Mouse (Mus musculus): ENCODE data around the gene Eif5. TPM values are rescaled to one million over a fixed set of nuclear protein-coding genes. Genes with fewer than 3 reads are reported as not detected.
"Not testable (repeated sequence)": the region's sequence is repeated elsewhere in the genome, so short reads cannot be mapped to it uniquely, and the experiment has no call there.

Eif5 gene
- polyA plus RNA-seq, 1 experiment: 283 TPM

GRCm38 (mm10) chr12:111503571-111503970, 34.2 kb upstream of the Eif5 start:
- no peaks in the 10 kb centered on the region for H3K27me3 ChIP-seq (ENCODE audit: control insufficient read depth, insufficient read depth, low read length)
- H3K4me3 ChIP-seq (ENCODE audit: control insufficient read depth, low read depth, low read length): no peak overlapping the region
- no peaks in the 10 kb centered on the region for H3K36me3 ChIP-seq (ENCODE audit: control insufficient read depth, insufficient read depth, low read length)
- peaks cover 7% of the 10 kb centered on the region for H3K4me1 ChIP-seq (ENCODE audit: control insufficient read depth, insufficient read depth, low read length)
- H3K27ac ChIP-seq (ENCODE audit: control insufficient read depth, insufficient read depth, low read depth, low read length): no peak overlapping the region
- TF ChIP-seq POLR2A (IDR thresholded peaks at IDR 0.05; ENCODE audit: control insufficient read depth, low read depth, low read length): no peak
- no peak for TF ChIP-seq CTCF (IDR thresholded peaks at IDR 0.05; ENCODE audit: control insufficient read depth, insufficient read depth, insufficient replicate concordance, low read depth, low read length)

GRCm38 (mm10) chr12:111504904-111505303, 32.9 kb upstream of the Eif5 start:
- no peak overlapping the region for H3K27ac ChIP-seq (ENCODE audit: control insufficient read depth, insufficient read depth, low read depth, low read length)
- H3K27me3 ChIP-seq (ENCODE audit: control insufficient read depth, insufficient read depth, low read length): no peaks in the 10 kb centered on the region
- peaks cover 7% of the 10 kb centered on the region for H3K4me1 ChIP-seq (ENCODE audit: control insufficient read depth, insufficient read depth, low read length)
- H3K4me3 ChIP-seq (ENCODE audit: control insufficient read depth, low read depth, low read length): no peak overlapping the region; the same call in 1 of the 2 replicates
- no peaks in the 10 kb centered on the region for H3K36me3 ChIP-seq (ENCODE audit: control insufficient read depth, insufficient read depth, low read length)
- TF ChIP-seq CTCF (IDR thresholded peaks at IDR 0.05; ENCODE audit: control insufficient read depth, insufficient read depth, insufficient replicate concordance, low read depth, low read length): peak; percentile 85; the same call in 1 of the 2 replicates
- no peak for TF ChIP-seq POLR2A (IDR thresholded peaks at IDR 0.05; ENCODE audit: control insufficient read depth, low read depth, low read length)

- no peaks in the 10 kb centered on the region for H3K36me3 ChIP-seq (ENCODE audit: control insufficient read depth, insufficient read depth, low read length)
- H3K27ac ChIP-seq (ENCODE audit: control insufficient read depth, insufficient read depth, low read depth, low read length): no peak overlapping the region
- no peaks in the 10 kb centered on the region; the same call in 1 of the 2 replicates for H3K4me1 ChIP-seq (ENCODE audit: control insufficient read depth, insufficient read depth, low read length)
- no peak overlapping the region for H3K4me3 ChIP-seq (ENCODE audit: control insufficient read depth, low read depth, low read length)
- TF ChIP-seq CTCF (IDR thresholded peaks at IDR 0.05; ENCODE audit: control insufficient read depth, insufficient read depth, insufficient replicate concordance, low read depth, low read length) (no peak), POLR2A (IDR thresholded peaks at IDR 0.05; ENCODE audit: control insufficient read depth, low read depth, low read length) (no peak)
- no peaks in the 10 kb centered on the region for H3K27me3 ChIP-seq (ENCODE audit: control insufficient read depth, insufficient read depth, low read length)
These were observed 30.8 kb upstream of the Eif5 start for GRCm38 (mm10) chr12:111507001-111507400.

DNA sequence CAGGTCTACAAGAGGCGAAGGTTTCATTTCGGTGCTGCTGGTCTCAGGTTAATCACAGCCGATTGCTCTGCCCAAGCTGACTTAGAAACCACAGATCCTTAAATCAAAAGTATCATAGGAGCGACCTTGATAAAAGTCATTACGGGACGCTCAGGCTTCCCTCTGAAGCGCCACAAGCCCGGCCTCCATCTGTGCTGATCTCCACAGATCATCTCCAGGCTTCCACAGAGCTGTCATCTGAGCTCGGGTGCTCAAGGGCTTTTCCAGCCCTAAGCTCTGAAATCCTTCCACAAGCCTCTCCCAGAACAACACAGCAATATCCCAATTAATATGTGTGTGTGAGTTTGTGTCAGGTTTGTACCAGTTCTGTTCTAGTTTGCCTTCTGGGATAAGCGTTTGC, 29.9 kb upstream of the Eif5 start:
- no peaks in the 10 kb centered on the region for H3K36me3 ChIP-seq (ENCODE audit: control insufficient read depth, insufficient read depth, low read length)
- no peak overlapping the region for H3K4me3 ChIP-seq (ENCODE audit: control insufficient read depth, low read depth, low read length)
- no peak for TF ChIP-seq POLR2A (IDR thresholded peaks at IDR 0.05; ENCODE audit: control insufficient read depth, low read depth, low read length)
- no peak for TF ChIP-seq CTCF (IDR thresholded peaks at IDR 0.05; ENCODE audit: control insufficient read depth, insufficient read depth, insufficient replicate concordance, low read depth, low read length)
- H3K27ac ChIP-seq (ENCODE audit: control insufficient read depth, insufficient read depth, low read depth, low read length): no peak overlapping the region
- no peaks in the 10 kb centered on the region; the same call in 1 of the 2 replicates for H3K4me1 ChIP-seq (ENCODE audit: control insufficient read depth, insufficient read depth, low read length)
- H3K27me3 ChIP-seq (ENCODE audit: control insufficient read depth, insufficient read depth, low read length): no peaks in the 10 kb centered on the region

DNA sequence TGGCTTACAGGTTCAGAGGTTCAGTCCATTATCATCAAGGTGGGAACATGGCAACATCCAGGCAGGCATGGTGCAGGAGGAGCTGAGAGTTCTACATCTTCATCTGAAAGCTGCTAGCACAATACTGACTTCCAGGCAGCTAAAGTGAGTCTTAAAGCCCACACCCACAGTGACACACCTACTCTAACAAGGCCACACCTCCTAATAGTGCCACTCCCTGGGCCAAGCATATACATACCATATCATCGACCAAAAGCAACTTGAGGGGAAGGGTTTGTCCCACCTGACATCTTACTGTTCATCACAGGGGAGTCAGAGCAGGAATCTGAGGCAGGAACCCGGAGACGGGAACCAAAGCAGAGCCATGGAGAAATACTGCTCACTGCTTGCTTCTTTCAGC, 29.4 kb upstream of the Eif5 start:
- not testable (repeated sequence) for H3K36me3 ChIP-seq (ENCODE audit: control insufficient read depth, insufficient read depth, low read length); H3K4me1 ChIP-seq (ENCODE audit: control insufficient read depth, insufficient read depth, low read length); H3K27ac ChIP-seq (ENCODE audit: control insufficient read depth, insufficient read depth, low read depth, low read length); H3K4me3 ChIP-seq (ENCODE audit: control insufficient read depth, low read depth, low read length); H3K27me3 ChIP-seq (ENCODE audit: control insufficient read depth, insufficient read depth, low read length)

DNA sequence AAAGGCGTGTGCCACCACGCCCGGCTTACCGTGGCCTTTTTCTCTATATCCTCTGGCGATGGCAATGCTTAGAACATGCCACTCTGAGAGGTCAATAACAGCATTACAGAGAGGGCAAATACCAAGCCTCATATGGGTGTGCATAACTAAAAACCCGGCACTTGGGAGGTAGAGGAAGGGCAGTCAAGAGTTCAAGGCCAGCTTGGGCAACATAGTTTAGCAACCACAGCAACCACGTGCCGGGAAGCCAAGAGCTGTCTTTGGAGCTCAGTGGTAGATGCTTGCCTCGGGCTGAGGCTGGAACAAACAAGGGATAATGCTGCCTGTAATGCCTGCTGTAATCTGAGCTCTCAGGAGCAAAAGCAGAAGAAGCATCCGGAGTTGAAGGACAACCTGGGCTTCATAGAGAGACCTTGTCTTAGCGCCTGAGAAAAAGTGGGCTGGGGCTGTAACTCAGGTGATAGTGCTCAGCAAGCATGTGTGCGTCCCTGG, 25.2 kb upstream of the Eif5 start:
- no peaks in the 10 kb centered on the region for H3K27me3 ChIP-seq (ENCODE audit: control insufficient read depth, insufficient read depth, low read length)
- no peak overlapping the region for H3K4me3 ChIP-seq (ENCODE audit: control insufficient read depth, low read depth, low read length)
- H3K27ac ChIP-seq (ENCODE audit: control insufficient read depth, insufficient read depth, low read depth, low read length): no peak overlapping the region
- no peaks in the 10 kb centered on the region for H3K4me1 ChIP-seq (ENCODE audit: control insufficient read depth, insufficient read depth, low read length)
- no peaks in the 10 kb centered on the region for H3K36me3 ChIP-seq (ENCODE audit: control insufficient read depth, insufficient read depth, low read length)
- TF ChIP-seq CTCF (IDR thresholded peaks at IDR 0.05; ENCODE audit: control insufficient read depth, insufficient read depth, insufficient replicate concordance, low read depth, low read length) (no peak), POLR2A (IDR thresholded peaks at IDR 0.05; ENCODE audit: control insufficient read depth, low read depth, low read length) (no peak)

DNA sequence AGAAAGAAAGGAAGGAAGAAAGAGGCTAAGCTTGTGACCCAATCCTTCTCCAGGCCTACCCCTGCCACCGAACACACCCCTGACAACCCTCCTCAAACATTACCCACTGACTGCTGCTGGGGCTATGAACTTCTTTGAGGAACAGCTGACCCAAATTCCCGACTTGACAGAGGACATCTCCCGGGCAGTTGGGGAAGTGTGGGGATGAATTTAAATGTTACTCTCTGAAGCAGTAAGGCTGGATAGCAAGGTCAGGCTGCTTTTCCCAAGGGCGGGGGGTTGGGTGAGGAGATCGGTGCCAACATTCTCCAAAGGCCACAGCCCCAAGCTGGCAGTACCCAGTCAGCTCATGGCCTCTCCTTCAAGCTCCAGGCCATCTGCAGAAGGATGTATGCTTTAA, 24.1 kb upstream of the Eif5 start:
- H3K4me1 ChIP-seq (ENCODE audit: control insufficient read depth, insufficient read depth, low read length): no peaks in the 10 kb centered on the region
- 0 out of 2 replicates have a peak overlapping the region, but pooled peaks have one; percentile 63 for H3K27ac ChIP-seq (ENCODE audit: control insufficient read depth, insufficient read depth, low read depth, low read length)
- no peaks in the 10 kb centered on the region for H3K36me3 ChIP-seq (ENCODE audit: control insufficient read depth, insufficient read depth, low read length)
- no peaks in the 10 kb centered on the region for H3K27me3 ChIP-seq (ENCODE audit: control insufficient read depth, insufficient read depth, low read length)
- no peak for TF ChIP-seq CTCF (IDR thresholded peaks at IDR 0.05; ENCODE audit: control insufficient read depth, insufficient read depth, insufficient replicate concordance, low read depth, low read length)
- TF ChIP-seq POLR2A (IDR thresholded peaks at IDR 0.05; ENCODE audit: control insufficient read depth, low read depth, low read length): no peak
- H3K4me3 ChIP-seq (ENCODE audit: control insufficient read depth, low read depth, low read length): no peak overlapping the region

DNA sequence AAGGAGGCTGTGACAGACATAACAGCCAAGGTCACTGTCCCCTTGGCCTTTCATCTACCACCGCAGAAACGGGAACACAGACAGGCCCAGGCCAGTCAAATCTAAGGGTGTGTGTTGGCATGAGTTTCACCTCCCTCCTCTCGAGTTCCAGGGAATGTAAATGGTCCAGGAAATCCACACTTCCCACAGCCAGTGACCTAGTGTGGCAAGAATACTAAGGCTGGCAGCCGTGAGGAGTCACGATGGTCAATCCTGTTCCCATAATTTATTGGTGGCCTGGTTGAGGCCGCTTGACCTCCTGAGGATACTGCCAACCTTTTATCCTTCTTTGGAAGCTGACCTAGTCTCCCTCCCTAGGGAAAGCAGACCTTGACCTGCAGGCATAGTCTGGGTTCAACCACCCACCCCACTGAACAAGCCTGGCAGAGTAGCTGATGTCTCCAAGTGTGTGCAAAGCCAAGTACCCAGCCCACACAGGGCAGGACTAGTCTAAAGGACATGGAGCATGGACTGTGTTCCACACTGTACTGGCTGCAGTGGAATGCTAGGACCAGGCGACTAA, 23.5 kb upstream of the Eif5 start:
- H3K4me1 ChIP-seq (ENCODE audit: control insufficient read depth, insufficient read depth, low read length): no peaks in the 10 kb centered on the region
- peak overlapping the region; percentile 63 for H3K27ac ChIP-seq (ENCODE audit: control insufficient read depth, insufficient read depth, low read depth, low read length)
- H3K27me3 ChIP-seq (ENCODE audit: control insufficient read depth, insufficient read depth, low read length): no peaks in the 10 kb centered on the region
- TF ChIP-seq CTCF (IDR thresholded peaks at IDR 0.05; ENCODE audit: control insufficient read depth, insufficient read depth, insufficient replicate concordance, low read depth, low read length) (no peak), POLR2A (IDR thresholded peaks at IDR 0.05; ENCODE audit: control insufficient read depth, low read depth, low read length) (no peak)
- no peak overlapping the region for H3K4me3 ChIP-seq (ENCODE audit: control insufficient read depth, low read depth, low read length)
- no peaks in the 10 kb centered on the region for H3K36me3 ChIP-seq (ENCODE audit: control insufficient read depth, insufficient read depth, low read length)

Measured in testis, adult 2 months (tissue).